Mouse (Mus musculus): ENCODE data around the gene Sohlh2. TPM values are rescaled to one million over a fixed set of nuclear protein-coding genes. Genes with fewer than 3 reads are reported as not detected.

Sohlh2 gene
- polyA plus RNA-seq, 1 experiment from 2014 or later: 0.15 TPM

GRCm38 (mm10) chr3:55152673-55153334 lies 29.0 kb upstream of the Sohlh2 start:
- 46% methylated on average over 6 of the region's 6 CpGs for WGBS
- H3K9me3 ChIP-seq (ENCODE audit: control insufficient read depth, low read length): no peaks in the 10 kb centered on the region
- no peaks in the 10 kb centered on the region for H3K36me3 ChIP-seq (ENCODE audit: control insufficient read depth, insufficient read depth, low read length)
- no peak overlapping the region for H3K4me2 ChIP-seq (ENCODE audit: low read depth, low read length)
- H3K27me3 ChIP-seq (replicated peaks; ENCODE audit: control insufficient read depth, insufficient read depth, low read length): no peaks in the 10 kb centered on the region
- no peak for ATAC-seq (ENCODE audit: low read depth)
- H3K27ac ChIP-seq (replicated peaks; ENCODE audit: low read depth, low read length): no peak overlapping the region
- DNase-seq (ENCODE audit: low spot score): peak; percentile 81
- H3K9ac ChIP-seq (ENCODE audit: low read depth, low read length): no peak overlapping the region
- H3K4me3 ChIP-seq (ENCODE audit: low read depth, low read length): no peak overlapping the region
- H3K4me1 ChIP-seq (ENCODE audit: control insufficient read depth, insufficient read depth, low read length): peaks cover 4% of the 10 kb centered on the region; the same call in 1 of the 2 replicates

- no peak overlapping the region for H3K4me3 ChIP-seq (ENCODE audit: low read depth, low read length)
- no peaks in the 10 kb centered on the region for H3K36me3 ChIP-seq (ENCODE audit: control insufficient read depth, insufficient read depth, low read length)
- no peak overlapping the region for H3K4me2 ChIP-seq (ENCODE audit: low read depth, low read length)
- H3K9me3 ChIP-seq (ENCODE audit: control insufficient read depth, low read length): no peaks in the 10 kb centered on the region
- H3K9ac ChIP-seq (ENCODE audit: low read depth, low read length): no peak overlapping the region
- 85% methylated on average over 7 of the region's 7 CpGs for WGBS
- H3K27ac ChIP-seq (replicated peaks; ENCODE audit: low read depth, low read length): no peak overlapping the region
- ATAC-seq (ENCODE audit: low read depth) (no peak), DNase-seq (ENCODE audit: low spot score) (no peak)
- H3K4me1 ChIP-seq (ENCODE audit: control insufficient read depth, insufficient read depth, low read length): no peaks in the 10 kb centered on the region
- no peaks in the 10 kb centered on the region for H3K27me3 ChIP-seq (replicated peaks; ENCODE audit: control insufficient read depth, insufficient read depth, low read length)
Observed at GRCm38 (mm10) chr3:55154163-55154562, 27.7 kb upstream of the Sohlh2 start.

- no peaks in the 10 kb centered on the region for H3K4me1 ChIP-seq (ENCODE audit: control insufficient read depth, insufficient read depth, low read length)
- no peaks in the 10 kb centered on the region for H3K27me3 ChIP-seq (replicated peaks; ENCODE audit: control insufficient read depth, insufficient read depth, low read length)
- no peak overlapping the region for H3K4me3 ChIP-seq (ENCODE audit: low read depth, low read length)
- no peak overlapping the region for H3K27ac ChIP-seq (replicated peaks; ENCODE audit: low read depth, low read length)
- no peak for DNase-seq (ENCODE audit: low spot score)
- H3K36me3 ChIP-seq (ENCODE audit: control insufficient read depth, insufficient read depth, low read length): no peaks in the 10 kb centered on the region
- no peak overlapping the region for H3K4me2 ChIP-seq (ENCODE audit: low read depth, low read length)
- no peak for ATAC-seq (ENCODE audit: low read depth)
- H3K9ac ChIP-seq (ENCODE audit: low read depth, low read length): no peak overlapping the region
- 64% methylated on average over 5 of the region's 5 CpGs for WGBS
- H3K9me3 ChIP-seq (ENCODE audit: control insufficient read depth, low read length): no peaks in the 10 kb centered on the region
Observed at GRCm38 (mm10) chr3:55157413-55157812, 24.4 kb upstream of the Sohlh2 start.

- Histone ChIP-seq H3K9ac (ENCODE audit: low read depth, low read length) (no peak overlapping the region), H3K9me3 (ENCODE audit: control insufficient read depth, low read length) (no peaks in the 10 kb centered on the region), H3K4me2 (ENCODE audit: low read depth, low read length) (no peak overlapping the region), H3K36me3 (ENCODE audit: control insufficient read depth, insufficient read depth, low read length) (no peaks in the 10 kb centered on the region), H3K4me3 (ENCODE audit: low read depth, low read length) (no peak overlapping the region), H3K27ac (replicated peaks; ENCODE audit: low read depth, low read length) (no peak overlapping the region), H3K27me3 (replicated peaks; ENCODE audit: control insufficient read depth, insufficient read depth, low read length) (no peaks in the 10 kb centered on the region), H3K4me1 (ENCODE audit: control insufficient read depth, insufficient read depth, low read length) (no peaks in the 10 kb centered on the region)
- ATAC-seq (ENCODE audit: low read depth) (no peak), DNase-seq (ENCODE audit: low spot score) (no peak)
- 70% methylated on average over 7 of the region's 7 CpGs for WGBS
Observed at GRCm38 (mm10) chr3:55161144-55161543, 20.7 kb upstream of the Sohlh2 start.

- no peak for ATAC-seq (ENCODE audit: low read depth)
- H3K27ac ChIP-seq (replicated peaks; ENCODE audit: low read depth, low read length): no peak overlapping the region
- no peak for DNase-seq (ENCODE audit: low spot score)
- H3K9ac ChIP-seq (ENCODE audit: low read depth, low read length): no peak overlapping the region
- no peak overlapping the region for H3K4me3 ChIP-seq (ENCODE audit: low read depth, low read length)
- no peak overlapping the region for H3K4me2 ChIP-seq (ENCODE audit: low read depth, low read length)
- H3K4me1 ChIP-seq (ENCODE audit: control insufficient read depth, insufficient read depth, low read length): no peaks in the 10 kb centered on the region
- no peaks in the 10 kb centered on the region for H3K27me3 ChIP-seq (replicated peaks; ENCODE audit: control insufficient read depth, insufficient read depth, low read length)
- 70% methylated on average over 4 of the region's 4 CpGs for WGBS
- H3K36me3 ChIP-seq (ENCODE audit: control insufficient read depth, insufficient read depth, low read length): no peaks in the 10 kb centered on the region
- no peaks in the 10 kb centered on the region for H3K9me3 ChIP-seq (ENCODE audit: control insufficient read depth, low read length)
Observed at GRCm38 (mm10) chr3:55163510-55163909, 18.3 kb upstream of the Sohlh2 start.

- Histone ChIP-seq H3K27ac (replicated peaks; ENCODE audit: low read depth, low read length) (no peak overlapping the region), H3K4me3 (ENCODE audit: low read depth, low read length) (no peak overlapping the region), H3K9ac (ENCODE audit: low read depth, low read length) (no peak overlapping the region), H3K4me2 (ENCODE audit: low read depth, low read length) (no peak overlapping the region), H3K9me3 (ENCODE audit: control insufficient read depth, low read length) (no peaks in the 10 kb centered on the region), H3K36me3 (ENCODE audit: control insufficient read depth, insufficient read depth, low read length) (no peaks in the 10 kb centered on the region), H3K4me1 (ENCODE audit: control insufficient read depth, insufficient read depth, low read length) (no peaks in the 10 kb centered on the region), H3K27me3 (replicated peaks; ENCODE audit: control insufficient read depth, insufficient read depth, low read length) (no peaks in the 10 kb centered on the region)
- WGBS: 72% methylated on average over 3 of the region's 3 CpGs
- no peak for ATAC-seq (ENCODE audit: low read depth)
- peak; percentile 20 for DNase-seq (ENCODE audit: low spot score)
Observed at GRCm38 (mm10) chr3:55172478-55172877, 9.3 kb upstream of the Sohlh2 start.

GRCm38 (mm10) chr3:55177271-55177670 lies 4.6 kb upstream of the Sohlh2 start:
- Histone ChIP-seq H3K9ac (ENCODE audit: low read depth, low read length) (no peak overlapping the region), H3K27ac (replicated peaks; ENCODE audit: low read depth, low read length) (no peak overlapping the region), H3K4me1 (ENCODE audit: control insufficient read depth, insufficient read depth, low read length) (no peaks in the 10 kb centered on the region), H3K27me3 (replicated peaks; ENCODE audit: control insufficient read depth, insufficient read depth, low read length) (no peaks in the 10 kb centered on the region), H3K9me3 (ENCODE audit: control insufficient read depth, low read length) (no peaks in the 10 kb centered on the region), H3K4me3 (ENCODE audit: low read depth, low read length) (no peak overlapping the region), H3K36me3 (ENCODE audit: control insufficient read depth, insufficient read depth, low read length) (no peaks in the 10 kb centered on the region), H3K4me2 (ENCODE audit: low read depth, low read length) (no peak overlapping the region)
- DNase-seq (ENCODE audit: low spot score) (peak; percentile 32), ATAC-seq (ENCODE audit: low read depth) (no peak)
- 36% methylated on average over 6 of the region's 6 CpGs for WGBS

GRCm38 (mm10) chr3:55191668-55192067 lies 9.8 kb downstream of the Sohlh2 start:
- Histone ChIP-seq H3K27ac (replicated peaks; ENCODE audit: low read depth, low read length) (no peak overlapping the region), H3K36me3 (ENCODE audit: control insufficient read depth, insufficient read depth, low read length) (no peaks in the 10 kb centered on the region), H3K4me2 (ENCODE audit: low read depth, low read length) (no peak overlapping the region), H3K4me1 (ENCODE audit: control insufficient read depth, insufficient read depth, low read length) (no peaks in the 10 kb centered on the region), H3K9ac (ENCODE audit: low read depth, low read length) (no peak overlapping the region), H3K27me3 (replicated peaks; ENCODE audit: control insufficient read depth, insufficient read depth, low read length) (no peaks in the 10 kb centered on the region), H3K9me3 (ENCODE audit: control insufficient read depth, low read length) (no peaks in the 10 kb centered on the region), H3K4me3 (ENCODE audit: low read depth, low read length) (no peak overlapping the region)
- peak; percentile 23 for DNase-seq (ENCODE audit: low spot score)
- 86% methylated on average over 4 of the region's 4 CpGs for WGBS
- ATAC-seq (ENCODE audit: low read depth): no peak

GRCm38 (mm10) chr3:55193351-55193750 lies 11.5 kb downstream of the Sohlh2 start:
- Histone ChIP-seq H3K9ac (ENCODE audit: low read depth, low read length) (no peak overlapping the region), H3K4me1 (ENCODE audit: control insufficient read depth, insufficient read depth, low read length) (no peaks in the 10 kb centered on the region), H3K9me3 (ENCODE audit: control insufficient read depth, low read length) (no peaks in the 10 kb centered on the region), H3K36me3 (ENCODE audit: control insufficient read depth, insufficient read depth, low read length) (no peaks in the 10 kb centered on the region), H3K4me2 (ENCODE audit: low read depth, low read length) (no peak overlapping the region), H3K4me3 (ENCODE audit: low read depth, low read length) (no peak overlapping the region), H3K27me3 (replicated peaks; ENCODE audit: control insufficient read depth, insufficient read depth, low read length) (no peaks in the 10 kb centered on the region), H3K27ac (replicated peaks; ENCODE audit: low read depth, low read length) (no peak overlapping the region)
- no peak for DNase-seq (ENCODE audit: low spot score)
- no peak for ATAC-seq (ENCODE audit: low read depth)
- WGBS: 54% methylated on average over 2 of the region's 2 CpGs
